Mouse (Mus musculus) bone marrow, adult 2 months (tissue): ENCODE results near the gene Cgnl1. TPM values are rescaled to one million over a fixed set of nuclear protein-coding genes. Genes with fewer than 3 reads are reported as not detected.

Source experiments
- H3K27ac ChIP-seq: fragments of 200-500 bp; 2 replicates; pipeline ENCODE4 v1.5.1; 2012; ENCODE audit warnings: low read depth, mild to moderate bottlenecking, control low read depth, inconsistent platforms, low read length; ENCODE audit not compliant: control insufficient read depth, poor library complexity, insufficient read depth
- H3K4me1 ChIP-seq: fragments of 200-500 bp; 2 replicates; pipeline ENCODE4 v1.6.1; 2011; ENCODE audit warnings: low read length; ENCODE audit not compliant: control insufficient read depth, insufficient read depth
- H3K4me3 ChIP-seq: fragments of 200-500 bp; replicated peaks from 2 replicates; pipeline ENCODE3; 2011; ENCODE audit warnings: mild to moderate bottlenecking, low read depth, low read length, control low read depth; ENCODE audit not compliant: control insufficient read depth
- CTCF ChIP-seq: fragments of 200-500 bp; IDR thresholded peaks from 2 replicates; pipeline ENCODE4 v1.5.1; 2011; ENCODE audit warnings: low read length, control low read depth; ENCODE audit not compliant: control insufficient read depth, insufficient read depth
- POLR2A ChIP-seq: fragments of 200-500 bp; IDR thresholded peaks from 2 replicates; pipeline ENCODE4 v1.6.1; 2011; ENCODE audit warnings: low read depth, mild to moderate bottlenecking, control low read depth, low read length, borderline replicate concordance; ENCODE audit not compliant: control insufficient read depth
- WGBS: fragments of 180-500 bp; shearing (Covaris S2); methylation state at CpG from one replicate; pipeline ENCODE4 v1.1.7; 2018; 5-methylcytosine and 5-hydroxymethylcytosine counted together
- polyA plus RNA-seq: library from polyadenylated mRNA; stranded (reverse); fragments of >200 nt; gene quantifications from 2 replicates; pipeline ENCODE4 v1.2.4, GENCODE M21; 2011; ENCODE audit warnings: low replicate concordance; ENCODE audit not compliant: missing spikeins, insufficient read depth, insufficient read length

Cgnl1 gene
- polyA plus RNA-seq = 1.1 and 2.4 TPM in 2 replicates

DNA sequence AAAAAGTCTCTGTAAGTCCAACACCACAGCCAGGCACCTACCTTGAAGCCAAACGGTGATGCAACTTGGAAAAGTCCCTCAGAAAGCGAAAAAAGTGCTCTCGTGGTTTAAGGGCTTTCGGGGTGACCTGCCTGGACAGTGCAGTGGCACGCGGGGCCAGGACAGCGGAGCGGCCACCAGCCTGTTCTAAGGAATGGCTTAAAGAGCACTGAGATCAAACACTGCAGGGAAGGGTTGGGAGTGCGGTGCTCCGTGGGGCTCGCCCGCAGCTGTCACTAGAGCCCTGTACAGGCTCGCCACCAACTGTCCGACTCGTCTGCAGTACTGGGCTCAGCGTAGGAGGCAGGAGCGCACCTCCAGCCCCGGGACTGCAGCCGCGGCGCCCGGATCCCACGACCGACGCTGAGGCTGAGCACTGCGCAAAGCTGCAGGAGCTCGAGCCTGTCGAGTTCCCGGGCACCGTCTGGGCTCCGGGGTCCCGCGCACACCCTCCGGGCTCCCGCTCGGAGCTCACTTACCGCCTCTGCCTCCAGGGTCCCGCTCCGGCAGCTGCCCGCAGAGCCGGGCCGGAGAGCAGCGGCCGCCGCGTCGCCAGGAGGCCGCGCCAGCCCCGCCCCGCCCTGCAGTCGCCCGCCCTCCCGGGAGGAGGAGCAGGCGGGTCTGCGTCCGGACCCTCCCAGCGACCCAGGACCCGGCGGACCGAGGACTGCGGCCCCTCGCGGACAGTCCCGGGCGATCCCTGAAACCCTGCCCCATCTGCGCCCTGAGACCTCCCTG, at the start of gene Cgnl1:
Cgnl1 (minus strand) TSS at position 612 of the 777 bp plus-strand sequence.
- Histone ChIP-seq H3K4me1 (no peaks in the 10 kb centered on the region), H3K27ac (no peak within 1 kb of the TSS), H3K4me3 (peak within 1 kb of the TSS; percentile 8)
- WGBS = 2% methylated on average over 64 of the region's 67 CpGs
- TF ChIP-seq CTCF (no peak), POLR2A (no peak)

DNA sequence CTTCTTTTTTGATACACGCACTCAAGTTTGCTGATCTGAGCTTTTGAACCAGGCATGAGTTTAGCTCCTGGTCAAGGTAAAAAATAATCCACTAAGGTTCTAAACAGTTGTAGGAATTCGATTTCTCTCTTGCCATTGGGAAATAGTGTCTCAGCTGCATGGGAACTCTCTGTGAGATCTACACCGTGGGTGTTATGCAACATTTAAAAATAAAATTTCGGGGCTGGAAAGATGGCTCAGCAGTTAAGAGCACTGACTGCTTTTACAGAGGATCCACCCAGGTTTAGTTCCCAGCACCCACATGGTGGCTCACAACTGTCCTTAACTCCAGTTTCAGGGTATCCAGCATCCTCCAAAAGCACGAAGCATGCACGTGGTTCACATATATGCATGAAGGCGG, 47.1 kb upstream of the Cgnl1 start:
- Histone ChIP-seq H3K4me3 (no peak overlapping the region), H3K4me1 (no peaks in the 10 kb centered on the region), H3K27ac (no peak overlapping the region)
- WGBS = 68% methylated on average over 7 of the region's 7 CpGs
- TF ChIP-seq POLR2A (no peak), CTCF (no peak)

DNA sequence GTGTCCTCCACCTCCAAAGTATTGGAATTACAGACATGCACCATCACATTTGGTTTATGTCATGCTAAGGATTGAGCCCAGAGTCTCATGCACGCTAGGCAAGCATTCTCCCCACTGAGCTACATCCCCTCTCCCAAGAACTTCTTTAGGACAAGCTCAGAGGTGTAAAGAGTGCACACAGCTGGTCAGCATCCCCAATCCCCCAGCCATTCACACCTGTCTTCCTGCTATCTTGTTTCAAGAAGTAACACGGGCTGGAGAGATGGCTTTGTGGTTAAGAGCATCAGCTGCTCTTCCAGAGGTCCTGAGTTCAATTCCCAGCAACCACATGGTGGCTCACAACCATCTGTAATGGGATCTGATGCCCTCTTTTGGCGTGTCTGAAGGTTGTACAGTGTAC, 44.7 kb upstream of the Cgnl1 start:
- Histone ChIP-seq H3K4me1 (no peaks in the 10 kb centered on the region), H3K4me3 (no peak overlapping the region), H3K27ac (no peak overlapping the region)
- WGBS = 51% methylated on average over 3 of the region's 3 CpGs
- TF ChIP-seq CTCF = no peak
- TF ChIP-seq POLR2A = no peak

DNA sequence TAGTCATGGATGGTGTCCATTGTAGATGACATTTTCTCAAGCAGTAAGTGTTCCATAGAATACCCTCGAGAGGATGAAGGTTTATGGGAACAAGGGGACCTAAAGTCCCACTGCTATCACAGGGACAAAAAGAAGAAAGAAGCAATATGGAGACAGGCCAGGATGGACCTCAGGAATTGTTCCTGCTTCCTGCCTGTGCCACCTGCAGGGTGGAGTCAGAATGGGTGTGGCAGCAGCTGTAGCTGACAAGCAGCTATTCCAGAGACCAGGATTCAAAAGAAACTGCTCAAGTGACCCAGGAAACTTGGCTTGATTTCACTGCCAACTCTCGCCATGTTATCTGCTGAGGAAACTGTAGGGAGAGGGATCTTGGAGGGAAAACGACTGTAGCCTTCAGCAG, 42.2 kb upstream of the Cgnl1 start:
- H3K4me1 ChIP-seq = no peaks in the 10 kb centered on the region
- no peak for TF ChIP-seq CTCF
- TF ChIP-seq POLR2A = no peak
- WGBS = 80% methylated on average over 3 of the region's 3 CpGs
- no peak overlapping the region for H3K4me3 ChIP-seq
- no peak overlapping the region for H3K27ac ChIP-seq

DNA sequence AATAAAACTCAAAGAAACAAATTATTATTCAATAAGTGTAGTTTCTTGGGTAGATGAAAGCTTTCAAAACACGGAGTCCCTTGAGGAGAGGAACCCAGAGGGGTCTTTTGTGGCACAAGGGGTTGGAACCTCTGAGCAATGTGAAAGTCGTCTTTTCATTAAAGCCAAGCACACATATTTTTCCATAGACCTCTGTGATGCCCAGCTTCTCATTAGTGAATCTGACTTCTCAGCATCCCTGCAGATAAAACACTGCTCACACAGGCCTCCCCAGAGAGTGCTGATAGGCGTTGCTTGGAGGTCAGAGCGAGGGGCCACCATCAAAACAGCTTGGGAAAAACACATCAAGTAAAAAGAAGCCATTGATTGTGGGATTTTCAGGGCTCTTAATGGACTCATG, 41.5 kb upstream of the Cgnl1 start:
- TF ChIP-seq POLR2A = no peak
- TF ChIP-seq CTCF = no peak
- WGBS = 79% methylated on average over 4 of the region's 4 CpGs
- Histone ChIP-seq H3K4me1 (no peaks in the 10 kb centered on the region), H3K4me3 (no peak overlapping the region), H3K27ac (no peak overlapping the region)

DNA sequence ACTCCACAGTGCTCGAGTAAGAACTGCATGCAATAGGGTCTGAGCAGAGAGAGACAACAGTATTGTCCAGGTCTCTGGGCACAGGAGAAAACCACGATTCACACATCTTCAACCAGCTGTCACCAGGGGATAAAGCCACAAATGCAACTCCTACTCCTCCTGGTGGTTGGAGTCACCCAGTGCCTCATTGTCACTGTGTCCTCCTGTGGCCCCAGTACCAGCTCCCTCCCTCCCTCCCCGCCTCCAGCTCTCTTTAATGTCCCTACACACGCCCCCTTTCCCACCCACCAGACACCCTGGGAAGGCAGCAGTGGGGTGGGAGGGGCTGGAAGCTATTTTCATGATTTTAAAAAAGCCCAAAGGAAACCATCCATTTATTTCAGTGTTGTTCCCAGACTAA, 41.0 kb upstream of the Cgnl1 start:
- no peak overlapping the region for H3K27ac ChIP-seq
- 44% methylated on average over 4 of the region's 4 CpGs for WGBS
- TF ChIP-seq CTCF = no peak
- TF ChIP-seq POLR2A = no peak
- no peaks in the 10 kb centered on the region for H3K4me1 ChIP-seq
- no peak overlapping the region for H3K4me3 ChIP-seq

DNA sequence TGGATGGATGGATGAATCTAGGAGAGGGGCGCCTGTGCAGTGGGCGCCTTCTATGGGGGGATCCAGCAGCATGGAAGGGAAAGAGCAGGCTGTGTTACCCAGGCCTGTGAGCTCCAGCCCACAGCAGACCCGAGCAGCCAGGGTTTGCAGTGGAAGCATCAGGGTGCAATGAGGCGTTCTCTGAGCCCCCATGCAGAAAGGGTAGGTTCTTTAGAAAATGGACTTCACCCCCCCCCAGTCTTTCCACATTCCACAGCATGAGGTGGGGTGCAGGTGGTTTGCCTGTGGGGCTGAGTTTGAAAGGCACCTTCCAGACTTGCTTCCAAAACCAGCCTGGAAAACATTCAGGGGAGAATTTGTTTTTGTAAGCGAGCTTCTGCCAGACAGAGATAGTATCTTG, 40.0 kb upstream of the Cgnl1 start:
- H3K4me1 ChIP-seq = no peaks in the 10 kb centered on the region
- WGBS = 72% methylated on average over 5 of the region's 5 CpGs
- H3K27ac ChIP-seq = no peak overlapping the region
- TF ChIP-seq CTCF = no peak
- TF ChIP-seq POLR2A = no peak
- no peak overlapping the region for H3K4me3 ChIP-seq

DNA sequence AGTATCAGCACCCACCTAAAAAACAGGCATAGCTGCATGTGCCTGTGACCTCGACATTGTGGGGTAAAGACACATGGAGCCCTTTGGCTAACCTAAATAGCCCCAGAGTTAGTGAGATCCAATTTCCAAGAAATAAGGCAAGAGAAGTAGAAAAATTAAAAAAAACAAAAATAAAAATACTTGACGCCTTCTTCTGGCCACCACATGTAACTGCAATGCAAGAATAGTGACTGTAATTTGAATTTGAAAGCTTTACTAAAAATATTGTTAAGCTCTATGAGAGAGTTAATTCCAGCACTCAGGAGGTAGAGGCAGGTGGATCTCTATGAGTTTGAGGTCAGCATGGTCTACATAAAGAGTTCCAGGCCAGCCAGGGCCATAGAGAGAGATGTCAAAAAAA, 39.3 kb upstream of the Cgnl1 start:
- 75% methylated on average over 2 of the region's 2 CpGs for WGBS
- no peaks in the 10 kb centered on the region for H3K4me1 ChIP-seq
- H3K4me3 ChIP-seq = no peak overlapping the region
- TF ChIP-seq CTCF (no peak), POLR2A (no peak)
- H3K27ac ChIP-seq = no peak overlapping the region
